Mouse (Mus musculus) embryo, embryonic 11 days (tissue): Measurements from ENCODE around the gene Chchd6.

ENCODE experiments used
- DNase-seq: peaks from one replicate; pipeline ENCODE4 v3.0.0-alpha.2; 2015

The Chchd6 gene

GRCm38 (mm10) chr6:89508263-89508662 is 87.2 kb downstream of the Chchd6 start:
- no peak for DNase-seq

GRCm38 (mm10) chr6:89499961-89500360 is 95.5 kb downstream of the Chchd6 start:
- DNase-seq, result no peak

- peak; percentile 1 for DNase-seq
Observed at GRCm38 (mm10) chr6:89498764-89499516, 96.5 kb downstream of the Chchd6 start.

GRCm38 (mm10) chr6:89496916-89497315 is 98.5 kb downstream of the Chchd6 start:
- DNase-seq, result no peak

- no peak for DNase-seq
Observed at GRCm38 (mm10) chr6:89492368-89492767, 103.1 kb downstream of the Chchd6 start.

- DNase-seq, result no peak
Observed at GRCm38 (mm10) chr6:89490369-89490768, 105.1 kb downstream of the Chchd6 start.

GRCm38 (mm10) chr6:89489533-89489932 is 105.9 kb downstream of the Chchd6 start:
- no peak for DNase-seq

- no peak for DNase-seq
Observed at GRCm38 (mm10) chr6:89486055-89486454, 109.4 kb downstream of the Chchd6 start.

GRCm38 (mm10) chr6:89481192-89481591 is 114.3 kb downstream of the Chchd6 start:
- DNase-seq, result no peak

- DNase-seq, result no peak
Observed at GRCm38 (mm10) chr6:89467908-89468307, 127.5 kb downstream of the Chchd6 start.

- no peak for DNase-seq
Observed at GRCm38 (mm10) chr6:89467290-89467689, 128.2 kb downstream of the Chchd6 start.

GRCm38 (mm10) chr6:89466875-89467274 is 128.6 kb downstream of the Chchd6 start:
- no peak for DNase-seq

- no peak for DNase-seq
Observed at GRCm38 (mm10) chr6:89466053-89466708, 129.3 kb downstream of the Chchd6 start.

GRCm38 (mm10) chr6:89462223-89462760 is 133.2 kb downstream of the Chchd6 start:
- no peak for DNase-seq

- DNase-seq, result no peak
Observed at GRCm38 (mm10) chr6:89461250-89462222, 133.9 kb downstream of the Chchd6 start.

- DNase-seq, result no peak
Observed at GRCm38 (mm10) chr6:89459634-89460033, 135.8 kb downstream of the Chchd6 start.

GRCm38 (mm10) chr6:89457601-89458000 is 137.9 kb downstream of the Chchd6 start:
- DNase-seq, result no peak

GRCm38 (mm10) chr6:89456409-89456961 is 139.0 kb downstream of the Chchd6 start:
- DNase-seq, result no peak

- no peak for DNase-seq
Observed at GRCm38 (mm10) chr6:89455523-89456000, 139.9 kb downstream of the Chchd6 start.

- DNase-seq, result no peak
Observed at GRCm38 (mm10) chr6:89454437-89454836, 141.0 kb downstream of the Chchd6 start.

GRCm38 (mm10) chr6:89452976-89453674 is 142.3 kb downstream of the Chchd6 start:
- no peak for DNase-seq

GRCm38 (mm10) chr6:89452356-89452755 is 143.1 kb downstream of the Chchd6 start:
- DNase-seq, result no peak
